Mouse (Mus musculus) CH12.LX (cell line): ENCODE data around the gene 4930562C15Rik. TPM values are rescaled to one million over a fixed set of nuclear protein-coding genes. Genes with fewer than 3 reads are reported as not detected.
"Not testable (repeated sequence)": the region's sequence is repeated elsewhere in the genome, so short reads cannot be mapped to it uniquely, and the experiment has no call there.

Experiments used
- DNase-seq: peaks from one replicate; pipeline ENCODE4 v3.0.0-alpha.2; 2013; ENCODE audit errors: extremely low read depth
- H3K27ac ChIP-seq: 2 replicates; pipeline ENCODE4 v1.5.1; 2012; ENCODE audit warnings: low read depth, mild to moderate bottlenecking, control low read depth, moderate library complexity; ENCODE audit not compliant: insufficient read depth
- H3K27me3 ChIP-seq: replicated peaks from 2 replicates; pipeline ENCODE3; 2012; ENCODE audit warnings: inconsistent platforms
- H3K36me3 ChIP-seq, 2 experiments: replicated peaks in 1 of 2; 2 replicates each; pipeline versions ENCODE3 to v1.6.1; 2012; ENCODE audit warnings: inconsistent platforms in 1 of 2, low read length in 1 of 2, mild to moderate bottlenecking in 1 of 2, mixed read lengths in 1 of 2, moderate library complexity in 1 of 2; ENCODE audit not compliant: control insufficient read depth in 1 of 2, insufficient read depth in 1 of 2
- H3K4me1 ChIP-seq, 2 experiments: 2 replicates each; pipeline ENCODE4 v1.6.1; 2012; ENCODE audit warnings: inconsistent platforms in 1 of 2, moderate library complexity in 1 of 2; ENCODE audit not compliant: insufficient read depth in 2 of 2, control insufficient read depth in 1 of 2
- H3K4me2 ChIP-seq: 2 replicates; pipeline ENCODE4 v1.6.1; 2012; ENCODE audit warnings: low read depth, mild to moderate bottlenecking, control low read depth; ENCODE audit not compliant: poor library complexity, insufficient read depth, severe bottlenecking
- H3K4me3 ChIP-seq, 3 experiments: fragments of 150-350 bp in 1 of 3; sonication (generic) in 1 of 3; replicated peaks in 1 of 3; 2 replicates each; pipeline versions ENCODE3 to v1.5.1; 2011 to 2012; ENCODE audit warnings: low read depth in 2 of 3, low read length in 2 of 3, mild to moderate bottlenecking in 2 of 3, moderate library complexity in 2 of 3, control low read depth in 1 of 3, improper control_type of control experiment in 1 of 3, inconsistent platforms in 1 of 3, mixed read lengths in 1 of 3; ENCODE audit not compliant: poor library complexity in 1 of 3
- H3K79me2 ChIP-seq: replicated peaks from 2 replicates; pipeline ENCODE4 v1.6.1; 2012; ENCODE audit warnings: mild to moderate bottlenecking, moderate library complexity; ENCODE audit not compliant: control insufficient read depth, poor library complexity, insufficient read depth, severe bottlenecking; ENCODE audit errors: extremely low read depth
- H3K9ac ChIP-seq: 2 replicates; pipeline ENCODE4 v1.6.1; 2012; ENCODE audit warnings: low read depth, mild to moderate bottlenecking, control low read depth, moderate library complexity; ENCODE audit not compliant: insufficient read depth
- H3K9me3 ChIP-seq: replicated peaks from 2 replicates; pipeline ENCODE3; 2012; ENCODE audit warnings: low read length, inconsistent platforms, mixed read lengths
- CTCF ChIP-seq, 2 experiments: IDR thresholded peaks in 1 of 2; conservative IDR thresholded peaks in 1 of 2; 2 replicates each; pipeline ENCODE4 v1.5.1; 2011 to 2012; ENCODE audit warnings: low read depth in 2 of 2, low read length in 2 of 2, improper control_type of control experiment in 1 of 2, inconsistent platforms in 1 of 2, mild to moderate bottlenecking in 1 of 2, moderate library complexity in 1 of 2
- E2F4 ChIP-seq: IDR thresholded peaks from 2 replicates; pipeline ENCODE4 v1.6.1; 2011; ENCODE audit warnings: low read depth, low read length, improper control_type of control experiment; ENCODE audit not compliant: insufficient replicate concordance
- HCFC1 ChIP-seq: IDR thresholded peaks from 2 replicates; pipeline ENCODE4 v1.6.1; 2012; ENCODE audit warnings: low read depth, mild to moderate bottlenecking, inconsistent platforms, low read length, improper control_type of control experiment
- JUN ChIP-seq: IDR thresholded peaks from 2 replicates; pipeline ENCODE4 v1.6.1; 2011; ENCODE audit warnings: low read depth, mild to moderate bottlenecking, low read length, improper control_type of control experiment, moderate library complexity; ENCODE audit not compliant: insufficient read depth
- JUND ChIP-seq: conservative IDR thresholded peaks from 2 replicates; pipeline ENCODE4 v1.6.1; 2011; ENCODE audit warnings: low read depth, low read length, improper control_type of control experiment
- MAFK ChIP-seq: IDR thresholded peaks from 2 replicates; pipeline ENCODE4 v1.6.1; 2011; ENCODE audit warnings: low read length, improper control_type of control experiment; ENCODE audit not compliant: insufficient replicate concordance
- MAZ ChIP-seq: IDR thresholded peaks from 2 replicates; pipeline ENCODE4 v1.6.1; 2012; ENCODE audit warnings: low read depth, mild to moderate bottlenecking, inconsistent platforms, low read length, improper control_type of control experiment, moderate library complexity
- MEF2A ChIP-seq: IDR thresholded peaks from 2 replicates; pipeline ENCODE4 v1.6.1; 2014; ENCODE audit warnings: low read depth, mild to moderate bottlenecking, inconsistent platforms, low read length, improper control_type of control experiment, borderline replicate concordance
- MXI1 ChIP-seq: IDR thresholded peaks from 2 replicates; pipeline ENCODE4 v1.6.1; 2011; ENCODE audit warnings: mild to moderate bottlenecking, low read depth, low read length, improper control_type of control experiment
- NELFE ChIP-seq: IDR thresholded peaks from 2 replicates; pipeline ENCODE4 v1.6.1; 2011; ENCODE audit warnings: low read depth, low read length, improper control_type of control experiment
- NRF1 ChIP-seq: IDR thresholded peaks from 2 replicates; pipeline ENCODE4 v1.6.1; 2014; ENCODE audit warnings: low read depth, mild to moderate bottlenecking, inconsistent platforms, low read length, improper control_type of control experiment, moderate library complexity
- POLR2AphosphoS2 ChIP-seq: IDR thresholded peaks from 2 replicates; pipeline ENCODE4 v1.6.1; 2011; ENCODE audit warnings: low read depth, low read length, improper control_type of control experiment
- RCOR1 ChIP-seq: conservative IDR thresholded peaks from 2 replicates; pipeline ENCODE4 v1.6.1; 2012; ENCODE audit warnings: low read depth, mild to moderate bottlenecking, inconsistent platforms, low read length, improper control_type of control experiment
- SIN3A ChIP-seq: IDR thresholded peaks from 2 replicates; pipeline ENCODE4 v1.6.1; 2012; ENCODE audit warnings: low read length, improper control_type of control experiment, inconsistent platforms
- TCF12 ChIP-seq: IDR thresholded peaks from 2 replicates; pipeline ENCODE4 v1.6.1; 2014; ENCODE audit warnings: low read depth, mild to moderate bottlenecking, inconsistent platforms, low read length, improper control_type of control experiment
- UBTF ChIP-seq: IDR thresholded peaks from 2 replicates; pipeline ENCODE4 v1.6.1; 2012; ENCODE audit warnings: low read depth, mild to moderate bottlenecking, inconsistent platforms, low read length, improper control_type of control experiment, moderate library complexity
- USF1 ChIP-seq: IDR thresholded peaks from 2 replicates; pipeline ENCODE4 v1.6.1; 2014; ENCODE audit warnings: low read depth, mild to moderate bottlenecking, inconsistent platforms, low read length, improper control_type of control experiment
- ZNF384 ChIP-seq: IDR thresholded peaks from 2 replicates; pipeline ENCODE4 v1.6.1; 2012; ENCODE audit warnings: low read depth, low read length, improper control_type of control experiment, inconsistent platforms
- dilution Hi-C: fragments of 300-500 bp; cut with MboI; formaldehyde crosslinking; loops from 2 replicates; pipeline ENCODE4 v1.14.3; 2020; ENCODE audit warnings: low sequenced_read_pairs; ENCODE audit not compliant: extremely low pct_unique_long_range_greater_than_20kb, extremely low pct_ligation_motif_present
- in situ Hi-C: fragments of 300-500 bp; cut with MboI; formaldehyde crosslinking; loops from 3 replicates; pipeline ENCODE4 v1.14.3; 2019; ENCODE audit warnings: low sequenced_read_pairs, low pct_ligation_motif_present, low pct_unique_long_range_greater_than_20kb, mixed read lengths
- polyA plus RNA-seq: library from polyadenylated mRNA; unstranded; fragments of >175 nt; gene quantifications from 2 replicates; pipeline ENCODE4 v1.2.1, GENCODE M21; 2012; ENCODE audit warnings: low read depth; ENCODE audit not compliant: insufficient read length
- total RNA-seq, 2 experiments: library from RNA; depleted of rRNA; stranded (reverse); fragments of 300-350 nt in 1 of 2; fragments of >200 nt in 1 of 2; gene quantifications; 2 replicates each; pipeline ENCODE4 v1.2.3; 2012 to 2014

4930562C15Rik gene
- total and polyA plus RNA-seq, 3 experiments, result 0.13 to 0.80 (median 0.20) TPM

GRCm38 (mm10) chr16:4818349-4818748, 16.9 kb upstream of the 4930562C15Rik start:
- dilution Hi-C loops (no loop called here), in situ Hi-C loops (no loop called here)
- Histone ChIP-seq H3K4me1 (no peaks in the 10 kb centered on the region), H3K36me3 (no peaks in the 10 kb centered on the region), H3K4me3 (no peak overlapping the region), H3K27me3 (no peaks in the 10 kb centered on the region), H3K79me2 (no peaks in the 10 kb centered on the region), H3K27ac (no peak overlapping the region), H3K4me2 (no peak overlapping the region), H3K9me3 (peaks cover 20% of the 10 kb centered on the region), H3K9ac (no peak overlapping the region)
- DNase-seq, result no peak
- TF ChIP-seq JUN (no peak), USF1 (no peak), SIN3A (no peak), RCOR1 (no peak), MAFK (no peak), NELFE (no peak), POLR2AphosphoS2 (no peak), JUND (no peak), NRF1 (no peak), MEF2A (no peak), TCF12 (no peak), HCFC1 (no peak), CTCF (conservative IDR thresholded peaks at IDR 0.05 in 1 of 2, IDR thresholded peaks at IDR 0.05 in 1 of 2; ENCODE audit: low read depth in 2 of 2, low read length in 2 of 2) (no peak), MXI1 (no peak), MAZ (no peak), UBTF (no peak), E2F4 (no peak), ZNF384 (no peak)

DNA sequence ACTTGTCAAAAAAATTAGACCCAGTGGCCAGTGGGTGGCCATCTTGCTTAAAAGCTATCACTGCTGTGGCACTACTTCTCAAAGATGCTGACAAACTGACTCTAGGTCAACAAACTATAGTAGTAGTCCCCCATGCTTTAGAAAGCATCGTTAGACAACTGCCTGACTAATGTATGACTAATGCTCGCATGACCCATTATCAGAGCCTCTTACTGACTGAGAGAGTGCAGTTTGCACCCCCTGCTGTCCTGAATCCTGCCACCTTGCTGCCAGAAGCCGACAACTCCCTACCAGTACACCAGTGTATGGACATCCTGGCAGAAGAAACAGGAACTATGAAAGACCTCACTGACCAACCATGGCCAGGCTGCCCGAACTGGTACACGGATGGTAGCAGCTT, 10.8 kb upstream of the 4930562C15Rik start:
- H3K36me3 ChIP-seq, result not testable (repeated sequence)

More for the DNA sequence above, 10.8 kb upstream of the 4930562C15Rik start:
- H3K4me2 ChIP-seq, H3K9ac ChIP-seq, DNase-seq, H3K27ac ChIP-seq, H3K4me1 ChIP-seq, H3K27me3 ChIP-seq, dilution Hi-C loops, in situ Hi-C loops, H3K4me3 ChIP-seq, H3K79me2 ChIP-seq: not testable (repeated sequence)
- H3K9me3 ChIP-seq, result peaks cover 10% of the 10 kb centered on the region
